Mouse (Mus musculus) heart, adult 10 weeks (tissue): Measurements from ENCODE around the gene Klrg2. TPM values are rescaled to one million over a fixed set of nuclear protein-coding genes. Genes with fewer than 3 reads are reported as not detected.

ENCODE experiments used
- polyA plus RNA-seq: library from polyadenylated mRNA; stranded (reverse); fragments of 350-450 nt; fragmentation: Illumina TruSeq; extraction: RNeasy Lipid Tissue Mini Kit (QIAGEN cat#74804); gene quantifications from one replicate; pipeline ENCODE4 v1.2.3, GENCODE M21; 2014; ENCODE audit warnings: low read depth, low replicate concordance

Gene Klrg2
- 0.13 TPM for polyA plus RNA-seq

GRCm38 (mm10) chr6:38636852-38637618 lies at the start of gene Klrg2:
Gene Klrg2, minus strand, starts transcription at chr6:38637242.

GRCm38 (mm10) chr6:38662714-38663615 lies 25.9 kb upstream of the Klrg2 start, which contains the start of gene Clec2l:
Gene Clec2l, plus strand, starts transcription at chr6:38663069.

Other genes starting within 250 kb of the Klrg2 start
- 11.0 TPM for gene Ubn2, start 203.3 kb downstream of the Klrg2 start, polyA plus RNA-seq
- gene Fmc1, start 103.7 kb downstream of the Klrg2 start, polyA plus RNA-seq: 272 TPM
- 171 TPM for gene Luc7l2, start 85.9 kb downstream of the Klrg2 start, polyA plus RNA-seq
- gene Clec2l, start 25.8 kb upstream of the Klrg2 start, polyA plus RNA-seq: 1.5 TPM
- 2.3 TPM for gene Tbxas1, start 238.2 kb upstream of the Klrg2 start, polyA plus RNA-seq
- gene Hipk2, start 238.9 kb upstream of the Klrg2 start, polyA plus RNA-seq: 31.9 TPM